ENCODE assay signal across 27 mouse cellular contexts in the genomic region with DNA sequence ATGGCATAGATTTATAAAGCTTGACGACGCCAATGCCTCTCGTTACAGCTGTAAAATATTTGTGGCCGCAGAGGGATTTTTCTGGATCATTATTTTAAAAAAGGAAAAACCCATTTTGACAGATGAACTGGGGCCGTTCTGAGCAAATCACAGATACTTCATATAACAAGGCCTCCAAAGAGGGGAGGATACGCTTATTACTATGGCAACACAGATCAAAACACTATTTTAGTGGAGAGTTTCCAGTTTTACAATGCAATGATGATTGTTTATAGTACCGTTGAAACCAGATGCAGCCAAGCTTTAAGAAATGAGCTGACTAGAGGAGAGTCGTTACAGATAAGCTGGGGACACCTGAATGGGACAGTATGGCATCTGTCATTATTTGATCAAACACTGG.
DNase-seq lines count a peak whose midpoint lies in the region; ATAC-seq and TF ChIP-seq lines count a peak whose summit lies in the region.
"Had no signal": no experiment of that assay in that cellular context is flagged by ENCODE, and none has a peak within 500 bp of the region (broad histone marks: within the 10 kb centered on the region; RNA-seq: fewer than 3 reads in every experiment).

No protein-coding gene starts in this region.

- H3K4me2 ChIP-seq in hindbrain, embryonic 14.5 days (replicated peaks) = no peak overlapping the region
- no peak overlapping the region for H3K4me2 ChIP-seq in hindbrain, postnatal 0 days (ENCODE audit: low read depth, low read length)
- H3K4me2 ChIP-seq in lung, embryonic 16.5 days (ENCODE audit: low read depth, low read length) = no peak overlapping the region
- no peak overlapping the region for H3K4me2 ChIP-seq in midbrain, embryonic 15.5 days
- H3K4me2 ChIP-seq in midbrain, embryonic 11.5 days = no peak overlapping the region
- H3K4me2 ChIP-seq: embryonic facial prominence, embryonic 12.5 days; forebrain, embryonic 12.5 days; forebrain, embryonic 15.5 days; heart, embryonic 12.5 days; heart, embryonic 15.5 days; hindbrain, embryonic 13.5 days had no signal

- H3K9me3 ChIP-seq in hindbrain, embryonic 14.5 days (ENCODE audit: control insufficient read depth, low read length) = no peaks in the 10 kb centered on the region
- no peaks in the 10 kb centered on the region for H3K9me3 ChIP-seq in hindbrain, postnatal 0 days (ENCODE audit: low read length)
- H3K9me3 ChIP-seq in lung, embryonic 16.5 days (ENCODE audit: control insufficient read depth, low read length) = no peaks in the 10 kb centered on the region; the same call in 1 of the 2 replicates
- no peaks in the 10 kb centered on the region for H3K9me3 ChIP-seq in midbrain, embryonic 15.5 days
- no peaks in the 10 kb centered on the region for H3K9me3 ChIP-seq in midbrain, embryonic 11.5 days (ENCODE audit: control insufficient read depth, low read length)
- H3K9me3 ChIP-seq: embryonic facial prominence, embryonic 12.5 days; forebrain, embryonic 12.5 days; forebrain, embryonic 15.5 days; heart, embryonic 12.5 days; heart, embryonic 15.5 days; hindbrain, embryonic 10.5 days; hindbrain, embryonic 13.5 days had no signal

- H3K9ac ChIP-seq in hindbrain, embryonic 14.5 days = no peak overlapping the region
- H3K9ac ChIP-seq in hindbrain, postnatal 0 days (replicated peaks; ENCODE audit: low read length) = no peak overlapping the region
- no peak overlapping the region for H3K9ac ChIP-seq in lung, embryonic 16.5 days (ENCODE audit: low read length)
- no peak overlapping the region for H3K9ac ChIP-seq in midbrain, embryonic 15.5 days
- H3K9ac ChIP-seq in midbrain, embryonic 11.5 days (ENCODE audit: low read length) = no peak overlapping the region
- H3K9ac ChIP-seq: embryonic facial prominence, embryonic 12.5 days; forebrain, embryonic 12.5 days; forebrain, embryonic 15.5 days; heart, embryonic 12.5 days; heart, embryonic 15.5 days; hindbrain, embryonic 13.5 days had no signal

- 78% methylated on average over 8 of the region's 8 CpGs for WGBS in hindbrain, embryonic 14.5 days
- 75% methylated on average over 8 of the region's 8 CpGs for WGBS in hindbrain, postnatal 0 days
- WGBS in lung, embryonic 16.5 days = 51% methylated on average over 8 of the region's 8 CpGs
- WGBS in midbrain, embryonic 15.5 days = 66% methylated on average over 8 of the region's 8 CpGs
- 89% methylated on average over 8 of the region's 8 CpGs for WGBS in midbrain, embryonic 11.5 days

- no peak for ATAC-seq in hindbrain, embryonic 14.5 days (ENCODE audit: low FRiP score)
- no peak for ATAC-seq in hindbrain, postnatal 0 days
- 0 out of 2 replicates have a peak, but pooled peaks have one; percentile 20 for ATAC-seq in lung, embryonic 16.5 days (ENCODE audit: low read depth)
- ATAC-seq in midbrain, embryonic 15.5 days (replicated peaks) = 0 out of 2 replicates have a peak, but pooled peaks have one; percentile 40
- no peak for ATAC-seq in midbrain, embryonic 11.5 days (ENCODE audit: low FRiP score)
- ATAC-seq: Patski had no signal

- no peaks in the 10 kb centered on the region for H3K36me3 ChIP-seq in hindbrain, embryonic 14.5 days (replicated peaks; ENCODE audit: control insufficient read depth, insufficient read depth)
- no peaks in the 10 kb centered on the region for H3K36me3 ChIP-seq in hindbrain, postnatal 0 days (ENCODE audit: insufficient read depth, low read length)
- H3K36me3 ChIP-seq in lung, embryonic 16.5 days (ENCODE audit: control insufficient read depth, insufficient read depth, low read length) = no peaks in the 10 kb centered on the region
- no peaks in the 10 kb centered on the region for H3K36me3 ChIP-seq in midbrain, embryonic 15.5 days (replicated peaks)
- no peaks in the 10 kb centered on the region for H3K36me3 ChIP-seq in midbrain, embryonic 11.5 days (ENCODE audit: control insufficient read depth, insufficient read depth, low read length)
- H3K36me3 ChIP-seq: embryonic facial prominence, embryonic 12.5 days; forebrain, embryonic 12.5 days; forebrain, embryonic 15.5 days; G1E; heart, embryonic 12.5 days; heart, embryonic 15.5 days; hindbrain, embryonic 10.5 days; hindbrain, embryonic 13.5 days had no signal

- peak overlapping the region; percentile 66; the same call in 1 of the 2 replicates for H3K27ac ChIP-seq in hindbrain, embryonic 14.5 days
- no peak overlapping the region for H3K27ac ChIP-seq in hindbrain, postnatal 0 days
- H3K27ac ChIP-seq in lung, embryonic 16.5 days (ENCODE audit: low read length) = no peak overlapping the region
- no peak overlapping the region for H3K27ac ChIP-seq in midbrain, embryonic 15.5 days
- no peak overlapping the region for H3K27ac ChIP-seq in midbrain, embryonic 11.5 days (ENCODE audit: low read depth, low read length)
- H3K27ac ChIP-seq: embryonic facial prominence, embryonic 12.5 days; forebrain, embryonic 15.5 days; heart, embryonic 15.5 days; hindbrain, embryonic 10.5 days had no signal

- no peaks in the 10 kb centered on the region for H3K27me3 ChIP-seq in hindbrain, embryonic 14.5 days (ENCODE audit: control insufficient read depth, insufficient read depth, low read length)
- H3K27me3 ChIP-seq in hindbrain, postnatal 0 days (ENCODE audit: insufficient read depth, low read length) = no peaks in the 10 kb centered on the region
- no peaks in the 10 kb centered on the region for H3K27me3 ChIP-seq in lung, embryonic 16.5 days (ENCODE audit: control insufficient read depth, insufficient read depth, low read depth, low read length)
- H3K27me3 ChIP-seq in midbrain, embryonic 15.5 days (replicated peaks) = no peaks in the 10 kb centered on the region
- no peaks in the 10 kb centered on the region for H3K27me3 ChIP-seq in midbrain, embryonic 11.5 days (ENCODE audit: control insufficient read depth, insufficient read depth, low read length)
- H3K27me3 ChIP-seq: CH12.LX; embryonic facial prominence, embryonic 12.5 days; forebrain, embryonic 12.5 days; forebrain, embryonic 15.5 days; heart, embryonic 12.5 days; heart, embryonic 15.5 days; hindbrain, embryonic 13.5 days had no signal

- DNase-seq in hindbrain, embryonic 14.5 days (ENCODE audit: low spot score) = no peak
- no peak for DNase-seq in hindbrain, postnatal 0 days (ENCODE audit: low spot score)
- DNase-seq in lung, postnatal 14 days = no peak
- DNase-seq in midbrain, embryonic 11.5 days (ENCODE audit: low spot score, missing footprints) = no peak
- DNase-seq: adrenal gland, postnatal 10 days; adrenal gland, postnatal 36 days; B cell, adult 2 months; cerebellum, adult 18-20 months; cerebellum, adult 9-10 months; cerebellum, postnatal 14 days; gastrocnemius, postnatal 25 days; heart, adult 18-20 months; heart, postnatal 10 days; heart, postnatal 36 days had no signal

- TF ChIP-seq CTCF in hindbrain, postnatal 0 days (IDR thresholded peaks at IDR 0.05; ENCODE audit: low read depth) = no peak

- peaks cover 18% of the 10 kb centered on the region for H3K4me1 ChIP-seq in hindbrain, embryonic 14.5 days (replicated peaks; ENCODE audit: control insufficient read depth, insufficient read depth, low read length)
- peaks cover 10% of the 10 kb centered on the region; the same call in 1 of the 2 replicates for H3K4me1 ChIP-seq in hindbrain, postnatal 0 days (ENCODE audit: insufficient read depth, low read length)
- no peaks in the 10 kb centered on the region for H3K4me1 ChIP-seq in lung, embryonic 16.5 days (replicated peaks; ENCODE audit: control insufficient read depth, insufficient read depth, low read length)
- peaks cover 20% of the 10 kb centered on the region for H3K4me1 ChIP-seq in midbrain, embryonic 15.5 days
- H3K4me1 ChIP-seq in midbrain, embryonic 11.5 days (ENCODE audit: control insufficient read depth, insufficient read depth, low read length) = no peaks in the 10 kb centered on the region
- H3K4me1 ChIP-seq: forebrain, embryonic 12.5 days; heart, embryonic 12.5 days; heart, embryonic 15.5 days; hindbrain, embryonic 10.5 days had no signal

- no peak overlapping the region for H3K4me3 ChIP-seq in hindbrain, embryonic 14.5 days (replicated peaks; ENCODE audit: low read length)
- no peak overlapping the region for H3K4me3 ChIP-seq in hindbrain, postnatal 0 days (ENCODE audit: low read length)
- H3K4me3 ChIP-seq in lung, embryonic 16.5 days (ENCODE audit: low read length) = no peak overlapping the region
- no peak overlapping the region for H3K4me3 ChIP-seq in midbrain, embryonic 15.5 days
- H3K4me3 ChIP-seq in midbrain, embryonic 11.5 days (ENCODE audit: low read depth, low read length) = no peak overlapping the region
- H3K4me3 ChIP-seq: embryonic facial prominence, embryonic 12.5 days; erythroblast, embryonic 14.5 days; forebrain, embryonic 12.5 days; forebrain, embryonic 15.5 days; heart, embryonic 12.5 days; heart, embryonic 15.5 days; hindbrain, embryonic 10.5 days; hindbrain, embryonic 13.5 days had no signal

Comparison
In these comparisons a context has a peak if more than half of its experiments do, and no peak if none do; other contexts are left out.
1. ATAC-seq: peak in lung, embryonic 16.5 days (single experiment) and midbrain, embryonic 15.5 days (single experiment); none in hindbrain, embryonic 14.5 days (single experiment), hindbrain, postnatal 0 days (single experiment) and midbrain, embryonic 11.5 days (single experiment).